9 mouse cellular contexts compared by ENCODE assay signal in genomic region chr6:92244591-92244990, GRCm38 (mm10). TPM values are rescaled to one million over a fixed set of nuclear protein-coding genes. Genes with fewer than 3 reads are reported as not detected.
DNase-seq lines count a peak whose midpoint lies in the region; ATAC-seq and TF ChIP-seq lines count a peak whose summit lies in the region.
"Had no signal": no experiment of that assay in that cellular context is flagged by ENCODE, and none has a peak within 500 bp of the region (broad histone marks: within the 10 kb centered on the region; RNA-seq: fewer than 3 reads in every experiment).

Gene Trh, minus strand, starts transcription at chr6:92244650.

- H3K36me3 ChIP-seq in embryonic facial prominence, embryonic 13.5 days = no peaks in the 10 kb centered on the region
- no peaks in the 10 kb centered on the region for H3K36me3 ChIP-seq in limb, embryonic 10.5 days

- H3K27ac ChIP-seq in left cerebral cortex, adult 2 months = no peak within 1 kb of the TSS
- H3K27ac ChIP-seq in embryonic facial prominence, embryonic 13.5 days = no peak within 1 kb of the TSS
- H3K27ac ChIP-seq in limb, embryonic 10.5 days = peak within 1 kb of the TSS; percentile 54; the same call in 1 of the 2 replicates
- H3K27ac ChIP-seq in olfactory bulb, adult 2 months (ENCODE audit: insufficient read depth, low read depth, low read length) = no peak within 1 kb of the TSS

- intact Hi-C loops in left cerebral cortex, adult 2 months (cut with DNase I) = no loop called here
- intact Hi-C loops in left cerebral cortex, postnatal 36 days (cut with DNase I) = no loop called here

- H3K9ac ChIP-seq in embryonic facial prominence, embryonic 13.5 days = peak within 1 kb of the TSS; percentile 57

- peaks cover 63% of the 10 kb centered on the region for H3K27me3 ChIP-seq in embryonic facial prominence, embryonic 13.5 days
- H3K27me3 ChIP-seq in limb, embryonic 10.5 days (ENCODE audit: low read depth, poor library complexity, severe bottlenecking) = peaks cover 59% of the 10 kb centered on the region

- peak within 1 kb of the TSS; percentile 65 for H3K4me2 ChIP-seq in embryonic facial prominence, embryonic 13.5 days

- WGBS in embryonic facial prominence, embryonic 13.5 days = under 1% methylated on average over 31 of the region's 31 CpGs
- WGBS in limb, embryonic 10.5 days = 1% methylated on average over 31 of the region's 31 CpGs
- 2% methylated on average over 31 of the region's 31 CpGs for WGBS in olfactory bulb, adult 2 months

- H3K4me1 ChIP-seq in embryonic facial prominence, embryonic 13.5 days = peaks cover 8% of the 10 kb centered on the region
- H3K4me1 ChIP-seq in limb, embryonic 10.5 days = peaks cover 9% of the 10 kb centered on the region
- H3K4me1 ChIP-seq in olfactory bulb, adult 2 months (ENCODE audit: control insufficient read depth, insufficient read depth, low read length) = peaks cover 6% of the 10 kb centered on the region; the same call in 1 of the 2 replicates

- DNase-seq in left cerebral cortex, adult 2 months (ENCODE audit: extremely low spot score in 1 of 2, low spot score in 2 of 2) = no peak
- no peak for DNase-seq in left cerebral cortex, postnatal 36 days (ENCODE audit: low spot score in 2 of 2)
- peak; percentile 40 for DNase-seq in limb, embryonic 10.5 days (ENCODE audit: low spot score)

- TF ChIP-seq POLR2A in olfactory bulb, adult 2 months (IDR thresholded peaks at IDR 0.05; ENCODE audit: insufficient read depth, low read depth, low read length) = no peak

- no peak for ATAC-seq in embryonic facial prominence, embryonic 13.5 days (ENCODE audit: insufficient number of reproducible peaks, insufficient read depth, low FRiP score, low TSS enrichment, low read depth)
- no peak for ATAC-seq in activated CD4-positive, CD25-positive, alpha-beta regulatory T cell, adult 4 months
- no peak for ATAC-seq in monocyte, adult 5-6 weeks (replicated peaks; ENCODE audit: insufficient number of reproducible peaks, low FRiP score, low TSS enrichment, poor library complexity, severe bottlenecking)
- no peak for ATAC-seq in erythroblast, adult 5-6 weeks (replicated peaks; ENCODE audit: low FRiP score, poor library complexity, severe bottlenecking)
- ATAC-seq: Patski had no signal

- no peaks in the 10 kb centered on the region for H3K9me3 ChIP-seq in embryonic facial prominence, embryonic 13.5 days
- no peaks in the 10 kb centered on the region for H3K9me3 ChIP-seq in limb, embryonic 10.5 days (replicated peaks)

- H3K4me3 ChIP-seq in left cerebral cortex, adult 2 months = 0 out of 2 replicates have a peak within 1 kb of the TSS, but pooled peaks have one; percentile 11
- peak within 1 kb of the TSS; percentile 41 for H3K4me3 ChIP-seq in embryonic facial prominence, embryonic 13.5 days
- H3K4me3 ChIP-seq in limb, embryonic 10.5 days = peak within 1 kb of the TSS; percentile 49
- H3K4me3 ChIP-seq in olfactory bulb, adult 2 months (ENCODE audit: insufficient read depth, low read depth, low read length) = peak within 1 kb of the TSS; percentile 24; the same call in 1 of the 2 replicates

- TF ChIP-seq CTCF in left cerebral cortex, adult 2 months (IDR thresholded peaks at IDR 0.05) = no peak
- TF ChIP-seq CTCF in olfactory bulb, adult 2 months (IDR thresholded peaks at IDR 0.05; ENCODE audit: insufficient read depth, low read depth, low read length) = no peak

RNA-seq across cellular contexts. Expression of gene Trh, which starts in this region (rescaled TPM):
- total RNA-seq in left cerebral cortex, adult 2 months (2021) = 1 to 10 TPM; 8.0 to 8.5 TPM
- 1 to 10 TPM; 1.9 to 9.9 TPM for total RNA-seq in left cerebral cortex, postnatal 36 days (2021)
- 0.19 TPM in 1 of 2 replicates, not detected in the other for polyA plus RNA-seq in embryonic facial prominence, embryonic 13.5 days (2015; fragmentation: Nextera tagmentation; extraction: Ambion mirVana)
- not detected in 2 replicates for polyA plus RNA-seq in limb, embryonic 10.5 days (2016; fragmentation: Nextera tagmentation; extraction: Ambion mirVana)
- polyA plus RNA-seq in olfactory bulb, adult 2 months (2012; ENCODE audit: insufficient read depth, insufficient read length, low replicate concordance, missing spikeins) = not detected in 2 replicates
- not detected for polyA plus RNA-seq in activated CD4-positive, CD25-positive, alpha-beta regulatory T cell, adult 4 months (2017; shearing (Covaris generic))
- total RNA-seq in monocyte, adult 5-6 weeks (2017) = not detected in 3 replicates
- not detected in 2 replicates for total RNA-seq in erythroblast, adult 5-6 weeks (2015; ENCODE audit: low replicate concordance)
- not detected in 2 replicates for total RNA-seq in erythroblast, adult 5-6 weeks (2017; ENCODE audit: low replicate concordance)
- polyA plus RNA-seq: Patski had no signal

Comparison
In these comparisons a context has a peak if more than half of its experiments do, and no peak if none do; other contexts are left out.
1. Peak in DNase-seq, H3K4me3 ChIP-seq and H3K27ac ChIP-seq in limb, embryonic 10.5 days; RNA of the gene not detected or under 1 TPM.